Mouse (Mus musculus) neural tube, embryonic 12.5 days (tissue): Measurements from ENCODE around the gene Sytl1. TPM values are rescaled to one million over a fixed set of nuclear protein-coding genes. Genes with fewer than 3 reads are reported as not detected.
A peak's percentile ranks its signal among the peaks of the same experiment; 100 is the strongest.

ENCODE experiments used
- ATAC-seq: fragments of 200-750 bp; cut with Nextera tagmentation; 2 replicates; pipeline ENCODE4 v1.8.0; 2017; ENCODE audit warnings: low read depth, mild to moderate bottlenecking, moderate TSS enrichment, moderate library complexity; ENCODE audit not compliant: low FRiP score
- H3K27ac ChIP-seq: fragments of 300-500 bp; sonication (generic); 2 replicates; pipeline ENCODE4 v1.5.1; 2016
- H3K27me3 ChIP-seq: fragments of 300-500 bp; sonication (generic); replicated peaks from 2 replicates; pipeline ENCODE4 v1.6.1; 2016; ENCODE audit warnings: mild to moderate bottlenecking
- H3K36me3 ChIP-seq: fragments of 300-500 bp; sonication (generic); 2 replicates; pipeline ENCODE4 v1.6.1; 2016; ENCODE audit warnings: mild to moderate bottlenecking
- H3K4me1 ChIP-seq: fragments of 300-500 bp; sonication (generic); 2 replicates; pipeline ENCODE4 v1.6.1; 2016
- H3K4me2 ChIP-seq: fragments of 300-500 bp; sonication (generic); replicated peaks from 2 replicates; pipeline ENCODE4 v1.6.1; 2016; ENCODE audit warnings: mild to moderate bottlenecking
- H3K4me3 ChIP-seq: fragments of 300-500 bp; sonication (generic); 2 replicates; pipeline ENCODE4 v1.5.1; 2016
- H3K9ac ChIP-seq: fragments of 300-500 bp; sonication (generic); 2 replicates; pipeline ENCODE4 v1.6.1; 2016; ENCODE audit warnings: mild to moderate bottlenecking
- H3K9me3 ChIP-seq: fragments of 300-500 bp; sonication (generic); 2 replicates; pipeline ENCODE4 v1.6.1; 2016; ENCODE audit warnings: mild to moderate bottlenecking
- whole genome bisulfite sequencing: fragments of 180-500 bp; shearing (Covaris S2); methylation state at CpG from one replicate; pipeline ENCODE4 v1.1.7; 2016; 5-methylcytosine and 5-hydroxymethylcytosine counted together
- polyA plus RNA-seq: library from polyadenylated mRNA; unstranded; fragments of >200 nt; fragmentation: Nextera tagmentation; extraction: Ambion mirVana; gene quantifications from 2 replicates; pipeline ENCODE4 v1.2.1, GENCODE M21; 2016

The Sytl1 gene
- polyA plus RNA-seq, 1 experiment from 2014 or later, result 0.66 TPM

DNA sequence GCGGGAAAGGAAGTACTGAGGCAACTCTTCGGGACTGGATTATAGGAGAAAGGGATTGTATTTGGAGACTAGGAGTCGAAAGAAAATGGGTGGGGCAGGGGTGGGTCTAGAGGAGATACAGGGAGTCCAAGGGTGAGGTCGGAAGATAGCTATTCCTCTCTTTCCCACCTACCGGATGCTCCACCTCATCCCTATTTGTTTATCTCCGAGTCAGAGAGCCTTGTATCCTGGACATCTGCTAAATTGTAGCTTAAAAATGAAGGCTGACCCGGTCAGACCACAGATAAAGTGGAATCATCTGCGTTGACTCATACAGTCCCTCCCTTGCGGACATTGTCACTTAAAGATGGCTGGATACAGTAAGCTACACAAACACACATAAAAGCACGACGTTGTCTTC is 21.0 kb downstream of the Sytl1 start:
- Histone ChIP-seq H3K36me3 (no peaks in the 10 kb centered on the region), H3K27ac (no peak overlapping the region), H3K9me3 (no peaks in the 10 kb centered on the region), H3K4me2 (peak overlapping the region; percentile 90), H3K4me1 (peaks cover 15% of the 10 kb centered on the region), H3K4me3 (no peak overlapping the region; the same call in 1 of the 2 replicates), H3K27me3 (peaks cover 49% of the 10 kb centered on the region), H3K9ac (no peak overlapping the region)
- 40% methylated on average over 11 of the region's 11 CpGs for WGBS
- no peak for ATAC-seq

DNA sequence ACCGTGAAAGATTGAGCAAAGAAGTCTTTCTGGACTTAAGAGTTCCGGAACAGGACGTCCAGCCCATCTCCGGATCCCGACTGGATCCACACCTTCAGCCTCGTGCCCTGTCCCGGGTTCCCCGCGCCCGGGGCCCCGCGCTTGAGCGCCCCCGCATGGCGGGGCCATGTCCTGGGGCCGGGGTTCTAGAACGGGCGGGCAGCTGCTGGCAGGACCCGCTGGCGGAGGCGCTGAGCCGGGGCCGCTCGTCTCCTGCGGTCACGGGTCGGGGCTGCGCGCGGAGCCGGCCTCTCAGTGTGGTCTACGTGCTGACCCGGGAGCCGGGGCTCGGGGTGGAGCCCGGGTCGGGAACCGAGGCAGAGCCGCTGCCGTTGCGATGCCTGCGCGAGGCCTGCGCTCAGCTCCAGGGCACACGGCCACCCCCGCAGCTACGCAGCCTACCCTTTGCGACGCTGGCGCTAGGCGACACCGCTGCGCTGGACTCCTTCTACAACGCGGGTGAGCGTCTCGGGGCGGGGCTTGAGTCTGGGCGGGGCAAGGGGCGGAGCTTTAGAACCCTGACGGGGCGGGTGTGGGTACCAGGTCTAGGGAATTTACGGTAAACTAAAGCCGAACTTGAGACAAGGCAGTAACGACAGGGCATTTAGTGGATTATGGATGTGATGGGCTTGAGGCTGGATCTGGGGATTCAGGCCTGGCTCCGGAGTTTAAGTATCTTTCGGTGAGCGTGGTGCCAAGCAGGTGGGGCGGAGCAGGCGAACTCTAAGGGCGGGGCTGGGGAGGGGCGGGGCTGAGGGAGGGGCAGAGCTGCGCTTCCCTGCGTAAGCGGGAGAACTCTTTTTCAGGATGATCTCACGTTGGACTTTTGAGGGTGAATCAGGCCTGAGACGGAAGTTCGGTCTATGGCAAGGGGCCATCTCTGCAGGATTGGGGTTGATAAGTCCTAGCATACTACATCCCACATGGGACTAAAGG is 21.7 kb downstream of the Sytl1 start:
- Histone ChIP-seq H3K36me3 (no peaks in the 10 kb centered on the region), H3K9me3 (no peaks in the 10 kb centered on the region), H3K27ac (no peak overlapping the region), H3K9ac (peak overlapping the region; percentile 64), H3K27me3 (peaks cover 42% of the 10 kb centered on the region), H3K4me3 (peak overlapping the region; percentile 49), H3K4me2 (peak overlapping the region; percentile 90), H3K4me1 (peaks cover 15% of the 10 kb centered on the region)
- WGBS, result under 1% methylated on average over 78 of the region's 78 CpGs
- ATAC-seq, result peak; percentile 92

DNA sequence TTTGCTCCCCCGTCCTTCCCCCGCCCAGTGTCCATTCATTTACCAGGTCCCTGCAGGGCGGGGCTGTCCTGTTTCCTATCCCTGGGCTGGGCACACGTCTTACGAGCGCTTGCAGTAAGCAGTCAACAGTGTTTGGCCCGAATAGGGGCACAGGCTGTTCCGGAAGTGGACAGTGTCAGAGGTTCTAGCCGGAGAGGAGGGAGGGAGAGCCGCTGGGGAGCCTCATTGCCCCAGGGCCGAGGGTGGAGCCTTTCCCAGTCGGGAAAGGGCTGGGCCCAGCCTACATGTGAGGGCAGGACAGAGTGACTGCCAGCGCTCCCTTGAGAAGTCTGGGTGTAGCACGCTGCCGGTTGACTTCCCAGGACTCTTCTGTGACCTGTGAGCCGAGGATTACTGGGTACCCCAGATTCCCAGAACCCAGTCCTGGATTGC is 22.4 kb downstream of the Sytl1 start, which contains the start of gene Map3k6:
Gene Map3k6 (plus strand): TSS at position 329 of the 432 bp plus-strand sequence.
- Histone ChIP-seq H3K27me3 (peaks cover 39% of the 10 kb centered on the region), H3K4me2 (peak within 1 kb of the TSS; percentile 90), H3K27ac (no peak within 1 kb of the TSS), H3K4me3 (peak within 1 kb of the TSS; percentile 49), H3K9me3 (no peaks in the 10 kb centered on the region), H3K36me3 (no peaks in the 10 kb centered on the region), H3K4me1 (peaks cover 15% of the 10 kb centered on the region), H3K9ac (peak within 1 kb of the TSS; percentile 64)
- 0 out of 2 replicates have a peak, but pooled peaks have one; percentile 21 for ATAC-seq
- 3% methylated on average over 16 of the region's 16 CpGs for WGBS

DNA sequence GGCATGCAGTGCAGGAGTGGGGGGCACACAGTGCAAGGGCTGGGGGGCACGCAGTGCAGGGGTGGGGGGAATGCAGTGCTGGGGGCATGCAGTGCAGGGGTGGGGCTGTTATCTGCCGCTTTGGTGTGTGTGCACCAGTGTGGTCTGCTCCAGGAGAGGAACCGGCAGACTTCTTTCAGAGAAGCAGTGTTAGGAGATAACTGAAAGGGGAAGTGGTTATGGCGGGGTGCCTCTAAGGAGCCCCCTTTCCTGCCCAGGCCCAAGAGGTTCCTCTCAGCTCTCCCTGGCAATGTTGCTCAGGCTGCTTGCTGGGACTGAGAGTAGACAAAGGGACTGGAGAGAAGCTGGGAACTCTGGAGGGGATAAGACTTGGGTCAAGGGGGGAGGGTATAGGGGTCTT is 25.0 kb downstream of the Sytl1 start:
- ATAC-seq, result no peak
- Histone ChIP-seq H3K27ac (no peak overlapping the region), H3K4me1 (peaks cover 15% of the 10 kb centered on the region), H3K9me3 (no peaks in the 10 kb centered on the region), H3K9ac (no peak overlapping the region), H3K4me2 (no peak overlapping the region), H3K4me3 (no peak overlapping the region), H3K36me3 (no peaks in the 10 kb centered on the region), H3K27me3 (peaks cover 29% of the 10 kb centered on the region)
- WGBS, result 67% methylated on average over 4 of the region's 4 CpGs

DNA sequence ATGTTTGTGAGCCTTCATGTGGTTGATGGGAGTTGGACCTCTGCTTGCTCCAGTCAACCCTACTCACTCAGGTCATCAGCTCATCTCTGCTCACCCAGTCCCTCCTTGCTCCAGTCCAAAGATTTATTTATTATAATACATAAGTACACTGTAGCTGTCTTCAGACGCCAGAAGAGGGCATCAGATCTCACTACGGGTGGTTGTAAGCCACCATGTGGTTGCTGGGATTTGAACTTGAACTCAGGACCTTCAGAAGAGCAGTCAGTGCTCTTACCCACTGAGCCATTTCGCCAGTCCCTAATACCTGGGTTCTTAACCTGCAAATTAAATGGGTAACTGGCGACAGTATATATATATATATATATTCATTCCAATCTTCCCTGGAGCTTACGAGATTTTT is 27.5 kb downstream of the Sytl1 start:
- Histone ChIP-seq H3K36me3 (no peaks in the 10 kb centered on the region), H3K27ac (no peak overlapping the region), H3K9ac (no peak overlapping the region), H3K27me3 (peaks cover 10% of the 10 kb centered on the region; the same call in 1 of the 2 replicates), H3K9me3 (no peaks in the 10 kb centered on the region), H3K4me1 (peaks cover 3% of the 10 kb centered on the region; the same call in 1 of the 2 replicates), H3K4me2 (no peak overlapping the region), H3K4me3 (no peak overlapping the region)
- ATAC-seq, result no peak
- 79% methylated on average over 5 of the region's 5 CpGs for whole genome bisulfite sequencing

DNA sequence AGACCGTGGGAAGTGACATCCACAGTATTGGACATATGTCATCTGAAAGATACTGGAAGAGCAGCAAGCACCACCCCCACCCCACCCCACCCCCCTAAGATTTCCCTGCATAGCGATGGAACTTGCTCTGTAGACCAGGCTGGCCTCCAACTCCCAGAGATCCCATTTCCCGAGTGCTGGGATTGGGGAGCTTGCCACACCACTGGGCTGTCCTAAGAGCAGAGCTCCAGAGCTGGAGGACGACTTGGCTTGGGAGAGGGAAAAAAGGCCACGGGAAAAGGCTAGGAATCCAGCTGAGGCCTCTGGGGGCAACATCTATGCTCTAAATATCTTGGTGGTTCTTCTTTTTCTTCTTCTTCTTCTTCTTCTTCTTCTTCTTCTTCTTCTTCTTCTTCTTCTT is 28.1 kb downstream of the Sytl1 start:
- H3K36me3 ChIP-seq, result no peaks in the 10 kb centered on the region
- no peaks in the 10 kb centered on the region for H3K4me1 ChIP-seq
- H3K27ac ChIP-seq, result no peak overlapping the region
- H3K4me2 ChIP-seq, result no peak overlapping the region
- H3K9ac ChIP-seq, result no peak overlapping the region
- WGBS, result 58% methylated on average over 5 of the region's 5 CpGs
- H3K4me3 ChIP-seq, result no peak overlapping the region
- ATAC-seq, result no peak
- peaks cover 7% of the 10 kb centered on the region; the same call in 1 of the 2 replicates for H3K27me3 ChIP-seq
- no peaks in the 10 kb centered on the region for H3K9me3 ChIP-seq

DNA sequence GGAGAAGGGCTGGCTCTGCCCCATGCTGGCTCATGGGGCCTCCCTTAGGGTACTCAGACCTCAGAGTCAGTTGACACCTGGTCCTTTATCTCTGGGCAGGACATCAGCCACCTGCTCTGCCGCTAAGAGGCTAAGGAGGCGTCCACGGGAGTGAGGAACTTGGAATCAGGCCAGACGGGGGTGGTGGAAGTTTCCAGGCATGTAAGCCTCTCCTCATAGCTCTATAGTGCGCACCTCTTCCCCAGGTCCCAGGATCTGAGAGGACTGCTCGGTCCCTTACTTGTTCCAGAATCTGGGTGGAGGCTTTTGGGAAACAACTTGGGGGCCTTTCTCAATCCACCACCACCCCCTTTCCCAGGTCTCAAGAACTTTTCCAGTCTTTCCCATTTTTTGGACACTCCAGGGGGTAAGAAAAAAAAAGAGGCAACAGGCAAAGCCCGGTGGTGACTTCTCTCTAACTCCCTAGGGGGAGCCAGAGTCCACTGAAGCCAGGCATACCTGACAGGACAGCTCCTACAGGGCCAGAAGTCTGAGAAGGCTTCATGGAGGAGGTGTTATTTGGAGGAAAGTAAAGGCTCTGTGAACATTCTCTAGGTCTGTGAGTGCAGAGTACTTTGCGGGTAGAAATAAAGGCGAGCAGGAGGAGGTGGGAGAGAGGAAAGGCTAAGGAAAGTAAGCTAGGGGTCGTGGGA is 29.5 kb downstream of the Sytl1 start:
- Histone ChIP-seq H3K36me3 (no peaks in the 10 kb centered on the region), H3K4me3 (no peak overlapping the region), H3K27me3 (no peaks in the 10 kb centered on the region), H3K4me2 (no peak overlapping the region), H3K27ac (no peak overlapping the region), H3K9ac (no peak overlapping the region), H3K9me3 (no peaks in the 10 kb centered on the region), H3K4me1 (no peaks in the 10 kb centered on the region)
- no peak for ATAC-seq
- WGBS, result 41% methylated on average over 10 of the region's 10 CpGs

DNA sequence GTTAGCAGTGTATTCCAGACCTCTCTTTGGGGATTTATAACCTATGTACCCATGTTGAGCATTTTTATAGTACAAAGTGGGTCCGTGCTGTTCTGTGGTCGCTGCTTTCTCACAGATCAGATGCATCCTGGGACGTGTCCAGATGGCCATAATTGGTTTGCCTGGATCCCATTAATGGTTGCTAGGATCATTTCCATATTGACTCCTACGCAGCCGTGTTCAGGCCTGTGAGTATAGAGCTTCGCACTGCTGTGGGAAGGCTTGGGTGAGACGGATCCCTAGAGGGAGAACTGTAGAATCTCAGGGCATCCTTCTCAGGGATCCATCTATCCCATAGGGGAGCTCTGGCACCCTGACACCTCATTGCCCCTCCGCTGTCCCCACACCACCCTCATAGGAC is 33.3 kb downstream of the Sytl1 start:
- H3K27me3 ChIP-seq, result no peaks in the 10 kb centered on the region
- H3K9me3 ChIP-seq, result no peaks in the 10 kb centered on the region
- H3K9ac ChIP-seq, result no peak overlapping the region
- H3K4me3 ChIP-seq, result no peak overlapping the region
- 63% methylated on average over 8 of the region's 8 CpGs for WGBS
- no peaks in the 10 kb centered on the region for H3K4me1 ChIP-seq
- no peak overlapping the region for H3K27ac ChIP-seq
- no peak overlapping the region for H3K4me2 ChIP-seq
- H3K36me3 ChIP-seq, result no peaks in the 10 kb centered on the region
- no peak for ATAC-seq

DNA sequence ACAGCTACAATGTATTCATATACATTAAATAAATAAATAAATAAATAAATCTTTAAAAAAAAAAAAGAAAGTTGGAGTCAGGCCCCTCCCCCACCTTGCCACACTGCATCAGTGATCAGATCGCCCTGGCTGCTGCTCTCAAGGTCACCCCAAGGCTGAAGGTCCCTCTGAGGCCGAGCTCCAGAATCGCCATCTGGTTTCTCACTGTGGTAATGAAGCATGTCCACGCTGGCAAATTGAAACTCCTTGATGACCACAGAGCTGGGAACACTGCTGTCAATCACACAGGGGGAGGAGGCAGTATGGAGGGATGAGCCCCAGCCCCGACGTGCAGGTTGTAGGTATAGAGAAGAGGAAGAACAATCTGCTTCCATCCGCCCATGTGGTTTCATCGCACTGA is 35.3 kb downstream of the Sytl1 start:
- no peak overlapping the region for H3K4me2 ChIP-seq
- WGBS, result 46% methylated on average over 8 of the region's 8 CpGs
- no peak for ATAC-seq

DNA sequence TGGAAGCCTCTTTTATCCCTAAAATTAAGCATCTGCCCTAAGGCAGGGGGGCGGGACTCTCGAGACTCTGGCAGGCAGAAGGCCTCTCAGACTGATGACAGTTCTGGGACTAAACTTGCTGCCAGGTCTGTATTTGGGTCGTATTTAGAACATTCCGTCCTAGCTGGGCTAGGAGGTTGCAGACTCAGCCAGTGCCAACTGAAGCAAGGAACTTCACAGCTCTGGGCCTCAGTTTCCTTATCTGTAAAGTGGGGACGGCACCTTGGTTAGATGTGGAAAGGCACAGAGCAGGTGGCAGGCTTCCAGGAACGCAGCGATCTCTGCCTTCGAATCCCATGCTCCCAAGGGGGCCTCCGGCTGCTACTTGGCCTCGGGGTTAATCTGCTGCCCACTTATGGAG is 36.8 kb downstream of the Sytl1 start:
- peaks cover 14% of the 10 kb centered on the region for H3K27me3 ChIP-seq
- WGBS, result 76% methylated on average over 10 of the region's 10 CpGs

More for the DNA sequence above, 35.3 kb downstream of the Sytl1 start:
- Histone ChIP-seq H3K27me3 (no peaks in the 10 kb centered on the region), H3K9me3 (no peaks in the 10 kb centered on the region), H3K4me1 (peaks cover 4% of the 10 kb centered on the region; the same call in 1 of the 2 replicates), H3K4me3 (no peak overlapping the region), H3K36me3 (no peaks in the 10 kb centered on the region), H3K27ac (no peak overlapping the region), H3K9ac (no peak overlapping the region)

DNA sequence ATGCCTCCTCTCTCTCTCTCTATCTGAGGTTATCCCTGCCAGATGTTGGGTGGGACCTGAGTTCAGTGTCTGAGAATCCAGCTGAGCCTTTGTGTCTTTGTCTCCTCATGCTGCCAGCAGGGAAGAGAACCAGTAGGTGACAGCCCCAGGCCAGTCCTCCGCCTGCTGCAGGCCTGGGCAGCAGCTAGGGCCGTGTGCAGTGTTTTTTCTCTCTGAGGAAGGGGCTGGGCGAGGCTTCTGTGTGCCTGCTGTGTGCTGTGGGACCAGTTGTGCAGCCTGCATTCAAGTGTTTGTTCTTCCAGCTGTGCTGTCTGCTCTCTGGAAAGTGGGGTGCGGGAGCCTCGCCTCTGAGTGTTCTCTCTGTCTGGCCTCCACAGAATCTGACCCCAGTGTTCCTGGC is 39.0 kb downstream of the Sytl1 start:
- WGBS, result 45% methylated on average over 5 of the region's 5 CpGs
- no peak overlapping the region for H3K4me2 ChIP-seq
- H3K9me3 ChIP-seq, result no peaks in the 10 kb centered on the region
- no peak overlapping the region for H3K27ac ChIP-seq
- no peak for ATAC-seq
- H3K9ac ChIP-seq, result no peak overlapping the region
- peaks cover 11% of the 10 kb centered on the region; the same call in 1 of the 2 replicates for H3K4me1 ChIP-seq
- H3K4me3 ChIP-seq, result no peak overlapping the region
- peaks cover 30% of the 10 kb centered on the region for H3K27me3 ChIP-seq
- no peaks in the 10 kb centered on the region for H3K36me3 ChIP-seq

More for the DNA sequence above, 36.8 kb downstream of the Sytl1 start:
- H3K4me3 ChIP-seq, result no peak overlapping the region
- no peaks in the 10 kb centered on the region for H3K9me3 ChIP-seq
- H3K27ac ChIP-seq, result no peak overlapping the region
- peaks cover 4% of the 10 kb centered on the region; the same call in 1 of the 2 replicates for H3K4me1 ChIP-seq
- H3K9ac ChIP-seq, result no peak overlapping the region
- no peak for ATAC-seq
- no peaks in the 10 kb centered on the region for H3K36me3 ChIP-seq
- no peak overlapping the region for H3K4me2 ChIP-seq

DNA sequence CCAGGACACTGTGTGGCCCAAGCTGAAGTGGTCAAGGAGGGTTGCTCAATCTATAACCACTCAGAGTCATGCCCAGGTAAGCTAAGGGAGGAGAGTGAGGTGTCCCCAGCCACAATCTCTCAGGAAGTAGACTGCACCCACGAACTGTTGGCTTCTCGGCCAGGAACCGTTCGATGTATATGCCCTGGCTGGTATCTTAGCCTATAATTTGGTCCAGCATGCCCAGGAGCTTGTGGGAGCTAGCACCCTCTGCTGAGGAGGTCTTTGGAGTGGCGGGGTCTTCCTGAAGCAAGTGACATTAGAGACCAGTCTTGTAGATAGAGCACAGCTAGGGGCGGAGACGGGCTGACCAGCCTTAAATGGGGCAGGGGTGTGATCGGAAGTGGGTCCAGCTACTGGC is 41.2 kb downstream of the Sytl1 start:
- 86% methylated on average over 8 of the region's 8 CpGs for WGBS

More for the DNA sequence above, 41.2 kb downstream of the Sytl1 start:
- no peaks in the 10 kb centered on the region for H3K36me3 ChIP-seq
- no peaks in the 10 kb centered on the region for H3K9me3 ChIP-seq
- peaks cover 30% of the 10 kb centered on the region for H3K27me3 ChIP-seq
- H3K4me2 ChIP-seq, result no peak overlapping the region
- H3K27ac ChIP-seq, result no peak overlapping the region
- H3K4me1 ChIP-seq, result peaks cover 11% of the 10 kb centered on the region; the same call in 1 of the 2 replicates
- ATAC-seq, result no peak
- H3K9ac ChIP-seq, result no peak overlapping the region
- H3K4me3 ChIP-seq, result no peak overlapping the region
